Mouse (Mus musculus): ENCODE data around the gene Frmd6.

Frmd6 gene

GRCm38 (mm10) chr12:70824729-70825650 lies at the start of gene Frmd6:
TSS of gene Frmd6 (plus strand) at chr12:70825514.
- peak; percentile 93 for DNase-seq (ENCODE audit: low spot score)

- peak; percentile 28 for DNase-seq (ENCODE audit: low spot score)
Observed at GRCm38 (mm10) chr12:70775609-70776008, 49.7 kb upstream of the Frmd6 start.

- no peak for DNase-seq (ENCODE audit: low spot score)
Observed at GRCm38 (mm10) chr12:70776683-70777082, 48.6 kb upstream of the Frmd6 start.

- DNase-seq (ENCODE audit: low spot score), result no peak
Observed at GRCm38 (mm10) chr12:70777466-70777865, 47.8 kb upstream of the Frmd6 start.

GRCm38 (mm10) chr12:70777866-70778265 lies 47.4 kb upstream of the Frmd6 start:
- no peak for DNase-seq (ENCODE audit: low spot score)

- DNase-seq (ENCODE audit: low spot score), result no peak
Observed at GRCm38 (mm10) chr12:70778271-70778670, 47.0 kb upstream of the Frmd6 start.

- no peak for DNase-seq (ENCODE audit: low spot score)
Observed at GRCm38 (mm10) chr12:70778724-70779123, 46.6 kb upstream of the Frmd6 start.

GRCm38 (mm10) chr12:70783049-70783448 lies 42.3 kb upstream of the Frmd6 start:
- DNase-seq (ENCODE audit: low spot score), result no peak

GRCm38 (mm10) chr12:70783475-70784239 lies 41.7 kb upstream of the Frmd6 start:
- DNase-seq (ENCODE audit: low spot score), result no peak

- DNase-seq (ENCODE audit: low spot score), result no peak
Observed at GRCm38 (mm10) chr12:70784240-70784705, 41.0 kb upstream of the Frmd6 start.

- no peak for DNase-seq (ENCODE audit: low spot score)
Observed at GRCm38 (mm10) chr12:70789341-70789740, 36.0 kb upstream of the Frmd6 start.

GRCm38 (mm10) chr12:70793291-70793690 lies 32.0 kb upstream of the Frmd6 start:
- DNase-seq (ENCODE audit: low spot score), result no peak

GRCm38 (mm10) chr12:70794543-70795388 lies 30.5 kb upstream of the Frmd6 start:
- peak; percentile 56 for DNase-seq (ENCODE audit: low spot score)

- no peak for DNase-seq (ENCODE audit: low spot score)
Observed at GRCm38 (mm10) chr12:70795389-70795711, 30.0 kb upstream of the Frmd6 start.

GRCm38 (mm10) chr12:70798496-70798895 lies 26.8 kb upstream of the Frmd6 start:
- no peak for DNase-seq (ENCODE audit: low spot score)

GRCm38 (mm10) chr12:70799231-70800002 lies 25.9 kb upstream of the Frmd6 start:
- peak; percentile 36 for DNase-seq (ENCODE audit: low spot score)

- no peak for DNase-seq (ENCODE audit: low spot score)
Observed at GRCm38 (mm10) chr12:70800086-70800485, 25.2 kb upstream of the Frmd6 start.

- DNase-seq (ENCODE audit: low spot score), result no peak
Observed at GRCm38 (mm10) chr12:70801361-70801760, 24.0 kb upstream of the Frmd6 start.

GRCm38 (mm10) chr12:70803494-70803893 lies 21.8 kb upstream of the Frmd6 start:
- DNase-seq (ENCODE audit: low spot score), result no peak

- no peak for DNase-seq (ENCODE audit: low spot score)
Observed at GRCm38 (mm10) chr12:70804989-70805388, 20.3 kb upstream of the Frmd6 start.

- DNase-seq (ENCODE audit: low spot score), result no peak
Observed at GRCm38 (mm10) chr12:70807543-70807942, 17.8 kb upstream of the Frmd6 start.

Measured in urinary bladder, postnatal 14 days (tissue).